Mouse (Mus musculus) E14TG2a.4 (cell line): ENCODE measurements around the gene Dctn2.

Source experiments
- H3K27me3 ChIP-seq: 2 replicates; pipeline ENCODE4 v1.6.1; 2014; ENCODE audit warnings: low read length, control low read depth; ENCODE audit not compliant: insufficient read depth
- H3K36me3 ChIP-seq: 2 replicates; pipeline ENCODE4 v1.6.1; 2014; ENCODE audit warnings: low read length, control low read depth; ENCODE audit not compliant: insufficient read depth
- H3K4me1 ChIP-seq: replicated peaks from 2 replicates; pipeline ENCODE4 v1.6.1; 2014; ENCODE audit warnings: low read depth, low read length, control low read depth
- H3K4me3 ChIP-seq: replicated peaks from 2 replicates; pipeline ENCODE4 v1.5.1; 2014; ENCODE audit warnings: mild to moderate bottlenecking, low read length
- H3K9me3 ChIP-seq: 2 replicates; pipeline ENCODE4 v1.6.1; 2014; ENCODE audit warnings: low read length, control low read depth
- CTCF ChIP-seq: conservative IDR thresholded peaks from 2 replicates; pipeline ENCODE4 v1.5.1; 2014; ENCODE audit warnings: low read length
- NANOG ChIP-seq: IDR thresholded peaks from 2 replicates; pipeline ENCODE4 v1.6.1; 2014; ENCODE audit warnings: borderline replicate concordance, low read length, mixed read lengths
- POU5F1 ChIP-seq: IDR thresholded peaks from 2 replicates; pipeline ENCODE4 v1.6.1; 2014; ENCODE audit warnings: low read length, borderline replicate concordance

Dctn2 gene

DNA sequence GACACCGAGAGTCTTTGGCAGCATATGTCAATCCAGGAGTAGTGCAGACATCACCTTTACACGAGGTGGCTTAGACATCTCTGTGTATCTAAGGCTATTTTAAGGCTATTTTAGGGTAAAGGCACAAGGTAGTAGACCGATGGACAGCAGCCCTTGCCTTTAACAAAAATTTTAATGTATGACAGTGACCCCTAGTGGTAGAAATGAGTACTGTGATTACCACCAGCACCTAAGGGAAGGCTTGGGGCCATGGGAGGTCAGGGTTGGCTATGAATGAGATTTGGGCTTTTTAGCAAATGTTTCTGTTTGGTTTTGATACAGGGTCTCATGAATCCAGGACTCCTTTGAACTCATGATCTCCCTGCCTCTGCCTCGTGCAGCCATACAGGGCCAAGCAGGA is 37.3 kb upstream of the Dctn2 start:
- TF ChIP-seq NANOG (no peak), CTCF (peak; percentile 87), POU5F1 (no peak)
- H3K9me3 ChIP-seq: no peaks in the 10 kb centered on the region
- H3K27me3 ChIP-seq: no peaks in the 10 kb centered on the region
- peaks cover 86% of the 10 kb centered on the region for H3K4me1 ChIP-seq
- no peak overlapping the region for H3K4me3 ChIP-seq
- H3K36me3 ChIP-seq: peaks cover 62% of the 10 kb centered on the region

GRCm38 (mm10) chr10:127230693-127231092 is 35.5 kb upstream of the Dctn2 start:
- TF ChIP-seq POU5F1: no peak
- TF ChIP-seq NANOG: no peak
- no peak for TF ChIP-seq CTCF
- H3K9me3 ChIP-seq: no peaks in the 10 kb centered on the region
- H3K4me3 ChIP-seq: peak overlapping the region; percentile 45; the same call in 1 of the 2 replicates
- H3K36me3 ChIP-seq: peaks cover 69% of the 10 kb centered on the region
- H3K27me3 ChIP-seq: no peaks in the 10 kb centered on the region
- peaks cover 68% of the 10 kb centered on the region for H3K4me1 ChIP-seq

- peak overlapping the region; percentile 37; the same call in 1 of the 2 replicates for H3K4me3 ChIP-seq
- TF ChIP-seq CTCF: no peak
- no peaks in the 10 kb centered on the region for H3K27me3 ChIP-seq
- peaks cover 73% of the 10 kb centered on the region for H3K36me3 ChIP-seq
- H3K4me1 ChIP-seq: peaks cover 69% of the 10 kb centered on the region
- no peaks in the 10 kb centered on the region for H3K9me3 ChIP-seq
Observed at GRCm38 (mm10) chr10:127231741-127232140, 34.4 kb upstream of the Dctn2 start.

GRCm38 (mm10) chr10:127233141-127233540 is 33.0 kb upstream of the Dctn2 start:
- Histone ChIP-seq H3K9me3 (no peaks in the 10 kb centered on the region), H3K27me3 (no peaks in the 10 kb centered on the region)

DNA sequence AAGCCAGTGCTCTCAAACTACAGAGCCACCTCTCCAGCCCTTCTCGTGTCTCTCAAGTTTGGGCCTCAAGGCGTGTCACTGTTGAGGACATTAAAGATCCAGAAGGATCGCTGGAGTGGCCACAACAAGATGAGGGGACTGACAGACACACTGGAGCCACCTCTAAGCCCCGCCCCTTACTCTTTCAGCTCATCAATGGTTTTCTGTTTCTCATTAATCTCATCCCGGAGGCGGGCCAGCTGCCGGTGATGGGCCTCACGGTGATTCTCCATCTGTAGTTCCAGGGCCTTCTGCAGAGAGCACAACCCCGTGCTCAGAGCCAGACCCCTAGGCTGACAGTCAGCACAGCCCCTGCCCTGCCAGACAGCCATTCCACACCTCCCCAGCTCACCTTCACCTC is 29.6 kb upstream of the Dctn2 start:
- no peaks in the 10 kb centered on the region for H3K9me3 ChIP-seq
- no peak for TF ChIP-seq POU5F1
- no peak for TF ChIP-seq NANOG
- no peak for TF ChIP-seq CTCF
- no peaks in the 10 kb centered on the region; the same call in 1 of the 2 replicates for H3K27me3 ChIP-seq
- peaks cover 75% of the 10 kb centered on the region for H3K36me3 ChIP-seq
- peaks cover 62% of the 10 kb centered on the region for H3K4me1 ChIP-seq
- no peak overlapping the region for H3K4me3 ChIP-seq

More at GRCm38 (mm10) chr10:127233141-127233540, 33.0 kb upstream of the Dctn2 start:
- Histone ChIP-seq H3K4me1 (peaks cover 73% of the 10 kb centered on the region), H3K4me3 (no peak overlapping the region), H3K36me3 (peaks cover 72% of the 10 kb centered on the region)
- TF ChIP-seq CTCF: peak; percentile 90
- TF ChIP-seq NANOG: no peak

GRCm38 (mm10) chr10:127238241-127238824 is 27.8 kb upstream of the Dctn2 start:
- H3K4me1 ChIP-seq: peaks cover 45% of the 10 kb centered on the region
- no peaks in the 10 kb centered on the region; the same call in 1 of the 2 replicates for H3K27me3 ChIP-seq
- TF ChIP-seq NANOG: peak; percentile 21; the same call in 1 of the 2 replicates
- no peak for TF ChIP-seq CTCF
- H3K4me3 ChIP-seq: peak overlapping the region; percentile 66
- H3K36me3 ChIP-seq: peaks cover 82% of the 10 kb centered on the region
- H3K9me3 ChIP-seq: no peaks in the 10 kb centered on the region

- Histone ChIP-seq H3K4me1 (peaks cover 46% of the 10 kb centered on the region), H3K36me3 (peaks cover 33% of the 10 kb centered on the region), H3K27me3 (no peaks in the 10 kb centered on the region), H3K9me3 (no peaks in the 10 kb centered on the region), H3K4me3 (no peak overlapping the region)
- TF ChIP-seq CTCF: no peak
Observed at GRCm38 (mm10) chr10:127250810-127251209, 15.4 kb upstream of the Dctn2 start.

- TF ChIP-seq NANOG (no peak), CTCF (no peak), POU5F1 (no peak)
Observed at GRCm38 (mm10) chr10:127255625-127256345, 10.4 kb upstream of the Dctn2 start.

DNA sequence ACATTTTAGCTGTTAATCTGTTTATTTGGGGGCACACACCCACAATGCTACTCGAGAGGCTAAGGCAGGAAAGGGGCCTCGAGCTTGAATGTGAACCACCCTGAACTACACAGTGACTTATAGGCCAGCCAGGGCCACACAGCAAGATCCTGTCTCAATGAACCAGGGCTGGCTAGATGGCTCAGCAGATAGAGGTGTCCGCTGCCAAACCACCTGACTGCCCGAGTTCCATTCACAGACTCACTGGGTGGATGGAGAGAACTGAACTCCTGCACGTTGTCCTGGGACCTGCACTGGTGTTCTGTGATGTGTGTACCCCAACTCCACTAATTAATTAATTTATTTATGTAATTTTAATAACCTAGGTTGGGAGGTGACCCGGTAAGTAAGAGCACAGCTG is 8.4 kb upstream of the Dctn2 start:
- no peaks in the 10 kb centered on the region for H3K9me3 ChIP-seq
- no peak overlapping the region for H3K4me3 ChIP-seq
- H3K27me3 ChIP-seq: no peaks in the 10 kb centered on the region
- no peak for TF ChIP-seq CTCF
- H3K36me3 ChIP-seq: peaks cover 47% of the 10 kb centered on the region
- H3K4me1 ChIP-seq: peaks cover 70% of the 10 kb centered on the region

More at GRCm38 (mm10) chr10:127255625-127256345, 10.4 kb upstream of the Dctn2 start:
- Histone ChIP-seq H3K36me3 (peaks cover 42% of the 10 kb centered on the region), H3K27me3 (no peaks in the 10 kb centered on the region), H3K9me3 (no peaks in the 10 kb centered on the region), H3K4me1 (peaks cover 63% of the 10 kb centered on the region), H3K4me3 (no peak overlapping the region)
